Mouse (Mus musculus) bone marrow macrophage, adult 2 months (primary cell): ENCODE measurements around the gene Gm10762. TPM values are rescaled to one million over a fixed set of nuclear protein-coding genes. Genes with fewer than 3 reads are reported as not detected.
A peak's percentile ranks its signal among the peaks of the same experiment; 100 is the strongest.

ENCODE experiments used
- H3K27ac ChIP-seq: 2 replicates; pipeline ENCODE4 v1.5.1; 2012; ENCODE audit warnings: low read depth, low read length; ENCODE audit not compliant: insufficient read depth
- H3K4me1 ChIP-seq: 2 replicates; pipeline ENCODE4 v1.6.1; 2012; ENCODE audit warnings: low read length; ENCODE audit not compliant: control insufficient read depth, insufficient read depth
- H3K4me3 ChIP-seq: 2 replicates; pipeline ENCODE4 v1.5.1; 2012; ENCODE audit warnings: mild to moderate bottlenecking, low read length, moderate library complexity; ENCODE audit not compliant: insufficient read depth
- CTCF ChIP-seq: IDR thresholded peaks from 2 replicates; pipeline ENCODE4 v1.5.1; 2012; ENCODE audit warnings: low read depth, mild to moderate bottlenecking, low read length, moderate library complexity
- POLR2A ChIP-seq: IDR thresholded peaks from 2 replicates; pipeline ENCODE4 v1.6.1; 2012; ENCODE audit warnings: mild to moderate bottlenecking, low read depth, low read length, borderline replicate concordance
- polyA plus RNA-seq: library from polyadenylated mRNA; stranded (reverse); fragments of >200 nt; gene quantifications from 2 replicates; pipeline ENCODE4 v1.2.4, GENCODE M21; 2012; ENCODE audit not compliant: missing spikeins, insufficient read depth, insufficient read length

Gene Gm10762
- polyA plus RNA-seq, 1 experiment = 1.6 TPM

DNA sequence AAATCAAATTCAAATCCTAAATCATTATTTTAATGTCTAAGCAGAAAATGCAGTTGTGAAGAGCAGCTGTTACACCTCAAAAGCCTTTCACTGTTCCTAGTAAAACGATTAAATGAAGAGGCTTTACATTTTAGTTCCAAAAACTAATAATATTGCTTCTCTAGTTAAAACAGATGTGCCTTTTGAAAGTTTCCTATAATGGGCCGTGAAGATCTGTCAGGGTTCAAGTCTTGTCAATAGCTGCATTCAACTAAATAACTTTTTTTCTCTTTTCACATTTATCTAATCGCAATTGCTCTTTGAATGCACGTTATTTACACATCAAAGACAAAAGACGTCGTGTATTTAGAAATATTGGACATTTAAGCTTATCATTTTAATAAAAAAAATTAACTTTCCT lies 1.3 kb downstream of the Gm10762 start:
- H3K27ac ChIP-seq = no peak overlapping the region
- peaks cover 10% of the 10 kb centered on the region for H3K4me1 ChIP-seq
- TF ChIP-seq POLR2A (no peak), CTCF (no peak)
- no peak overlapping the region for H3K4me3 ChIP-seq

DNA sequence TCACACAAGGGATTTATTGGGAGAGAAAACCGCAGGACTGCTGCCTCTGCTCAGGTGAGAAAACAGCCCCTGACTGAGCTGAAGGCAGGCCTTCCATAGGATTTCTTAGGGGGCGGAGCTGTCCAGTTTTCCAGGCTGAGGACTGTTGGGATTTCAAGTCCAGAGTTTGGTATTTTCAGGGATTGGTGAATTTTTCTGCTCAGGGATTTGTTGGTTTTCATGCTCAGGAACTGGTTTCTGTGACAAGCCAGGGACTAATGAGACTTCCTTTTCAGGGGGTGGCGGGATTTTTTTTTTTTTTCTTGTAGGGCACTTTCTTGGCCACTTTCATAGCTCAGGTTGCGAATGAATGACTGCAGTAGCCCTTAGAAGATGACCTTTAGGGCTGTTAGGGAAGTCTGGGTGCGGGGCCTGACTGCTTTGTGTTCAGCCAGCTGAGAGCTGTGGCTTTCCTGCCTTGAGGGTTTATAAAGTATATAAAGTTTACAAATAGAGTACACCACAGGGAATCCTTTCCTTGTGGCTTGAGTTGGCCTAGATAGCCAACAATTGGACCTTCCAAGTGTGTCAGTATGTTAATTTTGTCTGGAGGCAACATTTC lies 1.9 kb downstream of the Gm10762 start:
- TF ChIP-seq POLR2A (no peak), CTCF (no peak)

DNA sequence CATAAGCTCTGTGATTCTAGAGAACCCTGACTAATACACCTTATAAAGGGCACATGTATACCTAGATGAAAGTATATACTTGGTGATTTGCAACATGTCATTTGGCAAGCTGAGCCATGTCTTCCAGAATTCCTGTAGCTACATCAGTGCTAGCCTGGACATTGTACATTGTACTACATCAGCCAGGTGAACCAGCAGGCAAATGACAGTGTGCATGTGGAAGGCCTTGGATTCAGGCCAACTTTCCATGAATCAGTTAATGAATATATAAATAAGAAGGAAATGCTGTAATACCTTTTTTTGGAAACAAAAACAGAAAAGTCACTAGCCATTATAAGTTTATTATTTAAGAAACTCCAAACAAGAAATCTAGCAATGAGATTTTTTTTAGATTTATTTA lies 13.3 kb downstream of the Gm10762 start:
- TF ChIP-seq CTCF (no peak), POLR2A (no peak)
- no peak overlapping the region for H3K4me3 ChIP-seq
- H3K27ac ChIP-seq = no peak overlapping the region
- H3K4me1 ChIP-seq = no peaks in the 10 kb centered on the region

More for the DNA sequence above, 1.9 kb downstream of the Gm10762 start:
- H3K27ac ChIP-seq = no peak overlapping the region
- no peak overlapping the region for H3K4me3 ChIP-seq
- peaks cover 10% of the 10 kb centered on the region for H3K4me1 ChIP-seq

DNA sequence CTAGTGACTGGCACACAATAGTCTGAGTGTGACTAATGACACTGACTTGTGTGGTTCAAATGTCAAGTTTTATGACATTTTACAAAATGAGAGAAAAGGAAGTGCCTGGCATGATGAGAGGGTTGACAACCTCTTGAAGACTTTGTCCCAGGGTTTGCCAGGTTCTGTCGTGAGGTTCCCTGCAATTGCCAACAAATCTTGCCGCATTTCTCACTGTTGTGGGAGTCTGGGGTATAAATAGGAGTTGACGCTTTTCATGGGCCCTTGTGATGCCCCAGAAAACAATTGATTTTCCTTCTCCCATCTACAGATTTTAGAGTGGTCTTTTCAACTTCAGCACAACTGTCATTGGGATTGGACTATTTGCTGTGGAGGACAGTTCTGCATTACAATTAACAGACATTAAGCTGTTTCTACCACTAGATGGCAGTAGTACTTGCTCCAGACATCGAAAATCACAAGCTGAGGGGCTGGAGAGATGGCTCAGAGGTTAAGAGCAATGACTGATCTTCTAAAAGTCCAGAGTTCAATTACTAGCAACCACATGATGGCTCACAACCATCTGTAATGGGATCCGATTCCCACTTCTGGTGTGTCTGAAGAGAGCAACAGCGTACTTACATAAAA lies 19.4 kb downstream of the Gm10762 start:
- H3K27ac ChIP-seq = no peak overlapping the region
- H3K4me1 ChIP-seq = no peaks in the 10 kb centered on the region
- no peak overlapping the region for H3K4me3 ChIP-seq
- no peak for TF ChIP-seq CTCF
- TF ChIP-seq POLR2A = no peak

DNA sequence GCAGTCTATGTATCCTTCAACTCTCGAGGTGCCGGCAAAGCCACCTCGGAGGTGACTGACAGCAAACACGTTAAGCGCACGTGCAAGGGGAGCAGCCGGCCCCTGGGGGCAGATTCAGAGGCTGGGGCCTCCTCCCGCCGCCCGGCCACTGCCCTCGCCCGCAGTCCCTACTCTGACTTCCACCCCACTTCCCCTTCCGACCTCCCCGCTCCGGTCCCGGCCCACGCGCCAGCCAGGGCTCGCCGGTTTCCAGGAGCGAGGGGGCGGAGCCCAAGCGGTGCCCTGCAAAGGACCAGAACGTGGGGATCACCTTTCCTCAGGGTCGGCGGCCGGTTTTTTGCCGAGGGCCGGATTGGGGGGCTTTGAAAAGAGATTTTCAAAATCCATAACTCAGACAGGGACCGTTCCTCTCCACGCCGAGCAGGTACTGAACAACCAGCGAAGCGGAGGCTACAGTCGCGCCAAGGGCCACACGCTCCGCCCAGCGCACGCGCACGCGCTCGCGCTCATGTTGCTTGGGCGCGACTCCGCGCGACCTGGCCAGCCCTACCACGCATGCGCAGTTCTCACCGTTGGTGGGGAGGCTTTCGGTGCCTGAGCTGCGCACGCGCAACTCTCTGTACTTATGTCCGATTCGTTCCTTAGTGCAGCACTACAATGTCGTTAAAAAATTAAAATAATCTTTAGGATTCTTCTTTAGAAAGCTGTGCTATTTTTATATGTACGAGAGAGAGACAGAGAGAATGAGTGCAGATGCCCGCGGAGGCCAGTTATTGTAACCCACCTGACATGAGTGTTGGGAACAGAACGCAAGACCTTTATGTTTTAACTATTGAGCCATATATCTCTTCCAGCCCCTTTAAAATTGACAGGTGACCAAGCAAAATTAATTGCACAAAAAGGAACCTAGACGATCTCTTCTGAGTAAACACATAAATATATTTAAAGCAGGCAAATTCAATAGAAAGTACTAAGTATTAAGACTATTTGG lies 23.7 kb downstream of the Gm10762 start, which contains the start of gene Zc3h8:
Gene Zc3h8, minus strand, starts transcription at position 540 of the 991 bp plus-strand sequence.
- H3K4me3 ChIP-seq = peak within 1 kb of the TSS; percentile 80
- peak within 1 kb of the TSS; percentile 83 for H3K27ac ChIP-seq
- H3K4me1 ChIP-seq = peaks cover 3% of the 10 kb centered on the region
- TF ChIP-seq POLR2A (no peak), CTCF (no peak)

DNA sequence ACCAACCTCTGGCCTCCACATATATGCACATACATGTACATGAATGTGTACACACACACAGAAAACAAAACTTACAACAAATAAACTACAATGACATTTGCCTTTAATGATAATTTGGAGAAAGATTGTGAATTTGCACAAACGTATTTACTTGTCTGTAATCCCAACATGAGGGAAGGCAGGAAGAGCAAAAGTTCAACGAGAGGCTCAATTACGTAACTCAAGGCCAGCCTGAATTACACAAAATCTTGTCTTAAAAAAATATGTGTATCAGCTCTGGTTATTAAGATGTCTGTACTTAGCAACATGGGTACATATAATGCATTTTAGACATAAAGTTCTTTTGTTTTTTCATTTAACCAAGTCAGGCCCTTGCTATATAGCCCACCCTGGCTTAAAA lies 31.3 kb downstream of the Gm10762 start:
- TF ChIP-seq POLR2A (no peak), CTCF (no peak)
- Histone ChIP-seq H3K27ac (no peak overlapping the region), H3K4me1 (peaks cover 4% of the 10 kb centered on the region; the same call in 1 of the 2 replicates)

DNA sequence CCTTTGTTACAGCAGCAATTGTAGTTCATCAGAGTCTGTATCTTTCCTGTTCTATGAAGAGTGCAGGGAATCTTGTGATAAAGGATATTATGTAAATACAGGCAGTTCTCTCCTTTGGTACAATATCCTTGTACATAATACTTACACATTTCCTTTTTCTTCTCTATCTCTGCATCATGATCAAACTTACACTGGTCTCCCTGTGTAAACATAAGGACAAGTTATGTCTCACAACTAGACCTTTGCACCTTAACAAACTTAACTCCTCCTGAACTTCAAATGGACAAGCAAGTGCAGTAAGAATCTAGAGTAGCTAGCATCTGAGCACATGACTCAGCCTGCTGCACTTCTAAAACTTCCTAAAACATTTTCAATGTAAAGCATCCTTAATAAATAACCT lies 36.8 kb downstream of the Gm10762 start:
- Histone ChIP-seq H3K27ac (no peak overlapping the region), H3K4me1 (0 out of 2 replicates have a peak, but pooled peaks cover 2% of the 10 kb centered on the region), H3K4me3 (no peak overlapping the region)
- TF ChIP-seq POLR2A (no peak), CTCF (no peak)

More for the DNA sequence above, 31.3 kb downstream of the Gm10762 start:
- no peak overlapping the region for H3K4me3 ChIP-seq

DNA sequence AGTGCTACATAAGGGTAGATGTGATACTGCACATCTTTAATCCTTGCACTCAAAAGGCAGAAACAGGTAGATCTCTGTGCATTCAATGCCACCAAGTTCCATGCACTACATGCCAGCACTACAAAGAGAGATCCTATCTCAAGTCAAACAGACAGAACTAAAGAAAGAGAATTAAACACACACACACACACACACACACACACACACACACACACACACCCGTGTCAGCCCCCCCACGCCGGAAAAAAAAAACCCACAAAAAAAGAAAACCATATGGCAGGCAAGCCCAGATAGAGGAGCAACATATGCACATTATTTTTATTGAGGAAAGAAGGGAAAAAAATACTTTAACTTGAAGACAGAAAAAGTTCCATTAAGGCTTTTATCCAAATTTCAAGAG lies 39.1 kb downstream of the Gm10762 start:
- Histone ChIP-seq H3K27ac (no peak overlapping the region), H3K4me1 (0 out of 2 replicates have a peak, but pooled peaks cover 2% of the 10 kb centered on the region), H3K4me3 (no peak overlapping the region)
- TF ChIP-seq CTCF (no peak), POLR2A (no peak)

DNA sequence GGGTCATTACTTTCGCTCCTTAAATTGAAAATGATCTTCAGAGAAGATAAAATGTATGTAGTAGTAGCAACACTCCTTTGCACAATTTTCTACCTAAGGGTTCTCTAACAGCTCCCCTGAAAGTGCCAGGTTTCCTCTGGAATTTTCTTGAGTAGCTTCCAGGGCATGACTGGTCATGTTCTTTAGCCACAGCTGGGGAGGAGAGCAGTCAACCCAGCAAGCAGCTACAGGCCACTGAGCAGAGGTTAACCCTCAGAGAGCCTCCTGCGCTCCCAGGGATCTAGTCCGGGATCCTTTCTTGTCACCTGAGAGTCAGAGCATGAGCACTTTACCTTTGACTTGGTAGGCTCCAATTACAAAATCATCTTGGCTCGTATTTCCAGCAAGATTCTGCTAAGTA lies 42.7 kb downstream of the Gm10762 start:
- peaks cover 2% of the 10 kb centered on the region; the same call in 1 of the 2 replicates for H3K4me1 ChIP-seq
- no peak overlapping the region for H3K4me3 ChIP-seq
- H3K27ac ChIP-seq = no peak overlapping the region
- TF ChIP-seq POLR2A = no peak
- no peak for TF ChIP-seq CTCF

Other genes starting within 250 kb of the Gm10762 start
- 57.6 and 61.0 TPM in 2 replicates for gene Tmem87b, start 149.6 kb downstream of the Gm10762 start, polyA plus RNA-seq
- not detected in 2 replicates for gene Fbln7, start 104.7 kb downstream of the Gm10762 start, polyA plus RNA-seq
- 4.1 and 4.7 TPM in 2 replicates for gene Zc3h8, start 23.6 kb downstream of the Gm10762 start, polyA plus RNA-seq
- gene Zc3h6, start 323 bp downstream of the Gm10762 start, polyA plus RNA-seq = 5.4 TPM in 2 replicates
- gene Vinac1, start 80.4 kb upstream of the Gm10762 start, polyA plus RNA-seq = not detected in 2 replicates
- 5.9 and 7.5 TPM in 2 replicates for gene Ttl, start 98.2 kb upstream of the Gm10762 start, polyA plus RNA-seq
- gene Polr1b, start 133.3 kb upstream of the Gm10762 start, polyA plus RNA-seq = 6.8 and 8.3 TPM in 2 replicates
- 15.3 and 20.0 TPM in 2 replicates for gene Chchd5, start 162.0 kb upstream of the Gm10762 start, polyA plus RNA-seq
- 29.5 and 32.1 TPM in 2 replicates for gene Slc20a1, start 231.0 kb upstream of the Gm10762 start, polyA plus RNA-seq